Mouse (Mus musculus): Measurements from ENCODE around the gene Dnajb13. TPM values are rescaled to one million over a fixed set of nuclear protein-coding genes. Genes with fewer than 3 reads are reported as not detected.

The Dnajb13 gene
- polyA plus RNA-seq, 1 experiment from 2014 or later, result 0.19 TPM

- Histone ChIP-seq H3K27ac (ENCODE audit: low read depth, low read length) (no peak overlapping the region), H3K4me1 (ENCODE audit: control insufficient read depth, insufficient read depth, low read length) (no peaks in the 10 kb centered on the region), H3K9ac (ENCODE audit: low read depth, low read length) (no peak overlapping the region), H3K9me3 (ENCODE audit: control insufficient read depth, low read length) (no peaks in the 10 kb centered on the region), H3K4me2 (replicated peaks; ENCODE audit: low read depth, low read length) (no peak overlapping the region), H3K36me3 (ENCODE audit: control insufficient read depth, insufficient read depth, low read length) (peaks cover 31% of the 10 kb centered on the region), H3K4me3 (ENCODE audit: low read length) (no peak overlapping the region), H3K27me3 (ENCODE audit: control insufficient read depth, insufficient read depth, low read length) (no peaks in the 10 kb centered on the region)
- 59% methylated on average over 2 of the region's 2 CpGs for WGBS
- ATAC-seq (ENCODE audit: low FRiP score, low TSS enrichment), result no peak
Measured at GRCm38 (mm10) chr7:100501844-100502373, 12.9 kb downstream of the Dnajb13 start.

- Histone ChIP-seq H3K4me3 (ENCODE audit: low read length) (no peak overlapping the region), H3K9ac (ENCODE audit: low read depth, low read length) (no peak overlapping the region), H3K27me3 (ENCODE audit: control insufficient read depth, insufficient read depth, low read length) (no peaks in the 10 kb centered on the region), H3K36me3 (ENCODE audit: control insufficient read depth, insufficient read depth, low read length) (peaks cover 35% of the 10 kb centered on the region), H3K9me3 (ENCODE audit: control insufficient read depth, low read length) (no peaks in the 10 kb centered on the region), H3K4me2 (replicated peaks; ENCODE audit: low read depth, low read length) (no peak overlapping the region), H3K4me1 (ENCODE audit: control insufficient read depth, insufficient read depth, low read length) (no peaks in the 10 kb centered on the region), H3K27ac (ENCODE audit: low read depth, low read length) (no peak overlapping the region)
- ATAC-seq (ENCODE audit: low FRiP score, low TSS enrichment), result no peak
- WGBS, result 64% methylated on average over 6 of the region's 6 CpGs
Measured at GRCm38 (mm10) chr7:100501027-100501843, 13.5 kb downstream of the Dnajb13 start.

- Histone ChIP-seq H3K4me3 (ENCODE audit: low read length) (no peak overlapping the region), H3K4me2 (replicated peaks; ENCODE audit: low read depth, low read length) (no peak overlapping the region), H3K36me3 (ENCODE audit: control insufficient read depth, insufficient read depth, low read length) (peaks cover 35% of the 10 kb centered on the region), H3K9me3 (ENCODE audit: control insufficient read depth, low read length) (no peaks in the 10 kb centered on the region), H3K27ac (ENCODE audit: low read depth, low read length) (no peak overlapping the region), H3K4me1 (ENCODE audit: control insufficient read depth, insufficient read depth, low read length) (peaks cover 4% of the 10 kb centered on the region), H3K9ac (ENCODE audit: low read depth, low read length) (no peak overlapping the region), H3K27me3 (ENCODE audit: control insufficient read depth, insufficient read depth, low read length) (no peaks in the 10 kb centered on the region)
- WGBS, result 66% methylated on average over 16 of the region's 16 CpGs
- ATAC-seq (ENCODE audit: low FRiP score, low TSS enrichment), result no peak
Measured at GRCm38 (mm10) chr7:100500276-100500977, 14.3 kb downstream of the Dnajb13 start.

- no peak for ATAC-seq (ENCODE audit: low FRiP score, low TSS enrichment)
- Histone ChIP-seq H3K4me1 (ENCODE audit: control insufficient read depth, insufficient read depth, low read length) (peaks cover 11% of the 10 kb centered on the region), H3K4me2 (replicated peaks; ENCODE audit: low read depth, low read length) (no peak overlapping the region), H3K27ac (ENCODE audit: low read depth, low read length) (no peak overlapping the region), H3K4me3 (ENCODE audit: low read length) (no peak overlapping the region), H3K9ac (ENCODE audit: low read depth, low read length) (no peak overlapping the region), H3K36me3 (ENCODE audit: control insufficient read depth, insufficient read depth, low read length) (peaks cover 35% of the 10 kb centered on the region), H3K9me3 (ENCODE audit: control insufficient read depth, low read length) (no peaks in the 10 kb centered on the region), H3K27me3 (ENCODE audit: control insufficient read depth, insufficient read depth, low read length) (no peaks in the 10 kb centered on the region)
Measured at GRCm38 (mm10) chr7:100499465-100499864, 15.3 kb downstream of the Dnajb13 start.

GRCm38 (mm10) chr7:100497982-100498381 lies 16.8 kb downstream of the Dnajb13 start:
- WGBS, result 94% methylated on average over 13 of the region's 13 CpGs
- Histone ChIP-seq H3K27ac (ENCODE audit: low read depth, low read length) (no peak overlapping the region), H3K9me3 (ENCODE audit: control insufficient read depth, low read length) (no peaks in the 10 kb centered on the region)

GRCm38 (mm10) chr7:100497402-100497801 lies 17.4 kb downstream of the Dnajb13 start:
- 72% methylated on average over 4 of the region's 4 CpGs for WGBS
- no peaks in the 10 kb centered on the region for H3K9me3 ChIP-seq (ENCODE audit: control insufficient read depth, low read length)

More at GRCm38 (mm10) chr7:100497982-100498381, 16.8 kb downstream of the Dnajb13 start:
- H3K27me3 ChIP-seq (ENCODE audit: control insufficient read depth, insufficient read depth, low read length), result no peaks in the 10 kb centered on the region
- ATAC-seq (ENCODE audit: low FRiP score, low TSS enrichment), result no peak
- peaks cover 11% of the 10 kb centered on the region for H3K4me1 ChIP-seq (ENCODE audit: control insufficient read depth, insufficient read depth, low read length)
- no peak overlapping the region for H3K9ac ChIP-seq (ENCODE audit: low read depth, low read length)
- H3K4me3 ChIP-seq (ENCODE audit: low read length), result no peak overlapping the region
- H3K4me2 ChIP-seq (replicated peaks; ENCODE audit: low read depth, low read length), result no peak overlapping the region
- H3K36me3 ChIP-seq (ENCODE audit: control insufficient read depth, insufficient read depth, low read length), result peaks cover 35% of the 10 kb centered on the region

GRCm38 (mm10) chr7:100496791-100497190 lies 18.0 kb downstream of the Dnajb13 start:
- ATAC-seq (ENCODE audit: low FRiP score, low TSS enrichment), result no peak
- H3K4me2 ChIP-seq (replicated peaks; ENCODE audit: low read depth, low read length), result no peak overlapping the region

More at GRCm38 (mm10) chr7:100497402-100497801, 17.4 kb downstream of the Dnajb13 start:
- Histone ChIP-seq H3K36me3 (ENCODE audit: control insufficient read depth, insufficient read depth, low read length) (peaks cover 35% of the 10 kb centered on the region), H3K4me2 (replicated peaks; ENCODE audit: low read depth, low read length) (no peak overlapping the region), H3K4me3 (ENCODE audit: low read length) (no peak overlapping the region), H3K27me3 (ENCODE audit: control insufficient read depth, insufficient read depth, low read length) (no peaks in the 10 kb centered on the region), H3K4me1 (ENCODE audit: control insufficient read depth, insufficient read depth, low read length) (peaks cover 13% of the 10 kb centered on the region), H3K9ac (ENCODE audit: low read depth, low read length) (no peak overlapping the region), H3K27ac (ENCODE audit: low read depth, low read length) (no peak overlapping the region)
- ATAC-seq (ENCODE audit: low FRiP score, low TSS enrichment), result no peak

GRCm38 (mm10) chr7:100496371-100496770 lies 18.4 kb downstream of the Dnajb13 start:
- Histone ChIP-seq H3K4me1 (ENCODE audit: control insufficient read depth, insufficient read depth, low read length) (peaks cover 13% of the 10 kb centered on the region), H3K9ac (ENCODE audit: low read depth, low read length) (0 out of 2 replicates have a peak overlapping the region, but pooled peaks have one; percentile 28), H3K27me3 (ENCODE audit: control insufficient read depth, insufficient read depth, low read length) (no peaks in the 10 kb centered on the region), H3K36me3 (ENCODE audit: control insufficient read depth, insufficient read depth, low read length) (peaks cover 35% of the 10 kb centered on the region), H3K9me3 (ENCODE audit: control insufficient read depth, low read length) (no peaks in the 10 kb centered on the region), H3K4me3 (ENCODE audit: low read length) (peak overlapping the region; percentile 14; the same call in 1 of the 2 replicates), H3K27ac (ENCODE audit: low read depth, low read length) (peak overlapping the region; percentile 88; the same call in 1 of the 2 replicates), H3K4me2 (replicated peaks; ENCODE audit: low read depth, low read length) (peak overlapping the region; percentile 84)
- ATAC-seq (ENCODE audit: low FRiP score, low TSS enrichment), result no peak
- 74% methylated on average over 6 of the region's 6 CpGs for WGBS

More at GRCm38 (mm10) chr7:100496791-100497190, 18.0 kb downstream of the Dnajb13 start:
- Histone ChIP-seq H3K27ac (ENCODE audit: low read depth, low read length) (no peak overlapping the region), H3K9me3 (ENCODE audit: control insufficient read depth, low read length) (no peaks in the 10 kb centered on the region), H3K27me3 (ENCODE audit: control insufficient read depth, insufficient read depth, low read length) (no peaks in the 10 kb centered on the region), H3K4me1 (ENCODE audit: control insufficient read depth, insufficient read depth, low read length) (peaks cover 13% of the 10 kb centered on the region), H3K4me3 (ENCODE audit: low read length) (no peak overlapping the region), H3K9ac (ENCODE audit: low read depth, low read length) (no peak overlapping the region), H3K36me3 (ENCODE audit: control insufficient read depth, insufficient read depth, low read length) (peaks cover 35% of the 10 kb centered on the region)
- 95% methylated on average over 9 of the region's 9 CpGs for WGBS
